Mouse (Mus musculus) erythroblast, embryonic 14.5 days (primary cell): ENCODE results near the gene Ccnt2.

Experiments used
- GATA1 ChIP-seq: IDR thresholded peaks from 2 replicates; pipeline ENCODE4 v1.6.1; 2012; ENCODE audit warnings: low read length, inconsistent platforms, mixed read lengths
- TAL1 ChIP-seq: IDR thresholded peaks from 3 replicates; pipeline ENCODE4 v1.6.1; 2012; ENCODE audit warnings: low read length, inconsistent platforms, mixed read lengths

GRCm38 (mm10) chr1:127773803-127774500 lies at the start of gene Ccnt2:
- no peak for TF ChIP-seq GATA1
- TF ChIP-seq TAL1 = no peak
